Mouse (Mus musculus) fat pad, adult 2 months (tissue): ENCODE data around the gene Ostm1.

Experiments used
- DNase-seq: peaks from one replicate; pipeline ENCODE4 v3.0.0-alpha.2; 2011; ENCODE audit warnings: low read depth, low spot score; ENCODE audit errors: extremely low read depth

The Ostm1 gene

DNA sequence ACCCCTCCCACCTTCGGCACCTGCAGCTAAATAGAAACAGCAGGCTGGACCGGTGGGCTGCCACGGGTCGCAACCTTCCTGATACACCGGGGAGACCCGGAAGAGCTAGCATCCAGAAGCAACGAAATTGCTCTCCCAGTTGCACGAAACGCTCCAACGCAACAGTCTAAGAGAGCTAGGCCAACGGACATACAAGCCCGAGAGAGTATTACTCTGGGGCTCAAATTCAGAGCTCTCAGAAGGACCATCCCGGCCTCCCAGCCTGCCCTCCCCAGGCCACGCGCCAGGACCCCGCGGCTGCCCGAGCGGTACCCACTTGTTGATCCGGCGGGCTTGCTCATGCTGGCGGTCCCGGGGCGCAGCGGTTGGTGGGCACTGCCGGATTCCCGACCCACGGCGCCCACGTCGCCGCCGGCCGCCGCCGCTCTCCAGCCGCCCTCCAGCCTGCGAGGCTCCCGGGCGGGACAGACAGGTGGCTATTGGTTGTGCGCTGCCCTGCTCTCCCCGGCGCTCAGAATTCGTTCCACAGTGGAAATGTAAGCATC, 984 bp upstream of the Ostm1 start:
- DNase-seq = no peak

DNA sequence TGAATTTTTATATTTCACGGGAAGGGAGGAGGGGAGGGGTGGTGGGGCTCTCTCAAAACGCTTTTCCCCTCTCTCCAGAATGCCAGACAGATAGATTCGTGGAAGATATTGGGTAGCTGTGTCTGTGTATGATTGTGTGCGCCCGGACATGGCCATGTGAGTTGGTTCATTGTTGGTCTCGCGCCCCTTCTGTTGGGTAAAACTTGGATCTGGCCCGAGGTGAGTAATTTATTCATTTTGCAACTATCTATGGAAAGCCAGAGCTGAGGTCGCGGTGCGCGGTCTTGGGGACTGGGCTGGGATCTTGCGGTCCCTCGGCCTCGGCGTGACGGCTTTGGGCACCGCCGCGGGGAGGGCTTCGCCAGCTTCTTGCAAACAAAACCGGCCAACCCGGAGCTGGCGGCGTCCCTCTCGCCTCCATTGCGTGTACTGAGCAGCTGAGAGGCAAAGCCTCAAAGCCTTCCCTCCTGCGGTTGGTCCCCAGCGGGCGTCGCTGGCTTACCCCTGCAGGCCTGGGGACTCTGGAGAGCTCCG, 347 bp downstream of the Ostm1 start:
- no peak for DNase-seq

DNA sequence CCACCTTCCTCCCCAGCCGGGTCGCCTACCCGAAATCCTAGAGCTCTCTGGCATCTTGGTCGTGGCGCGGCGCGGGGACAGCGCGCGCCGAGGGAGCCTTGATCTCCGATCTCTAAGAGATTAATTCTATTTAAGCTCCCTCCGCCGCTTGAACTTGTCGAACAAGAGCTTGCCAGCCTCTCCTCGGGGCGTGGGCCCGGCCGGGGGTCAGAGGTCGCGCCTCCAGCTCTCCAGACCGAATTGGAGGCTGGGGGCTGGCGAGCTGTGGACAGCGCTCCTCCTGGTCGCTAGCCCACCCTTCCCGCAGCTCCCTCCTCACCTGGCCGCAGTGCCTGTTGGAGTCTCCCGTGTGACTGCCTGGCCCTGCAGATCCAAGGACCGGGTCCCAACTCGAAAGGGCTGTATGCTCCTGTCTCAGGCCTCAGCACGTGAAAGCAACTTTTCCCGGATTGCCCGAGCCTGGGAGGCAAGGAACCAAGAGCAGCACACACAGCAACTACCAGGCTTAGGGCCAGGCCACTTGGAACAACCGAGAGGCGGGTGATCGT, 888 bp downstream of the Ostm1 start:
- DNase-seq = no peak

DNA sequence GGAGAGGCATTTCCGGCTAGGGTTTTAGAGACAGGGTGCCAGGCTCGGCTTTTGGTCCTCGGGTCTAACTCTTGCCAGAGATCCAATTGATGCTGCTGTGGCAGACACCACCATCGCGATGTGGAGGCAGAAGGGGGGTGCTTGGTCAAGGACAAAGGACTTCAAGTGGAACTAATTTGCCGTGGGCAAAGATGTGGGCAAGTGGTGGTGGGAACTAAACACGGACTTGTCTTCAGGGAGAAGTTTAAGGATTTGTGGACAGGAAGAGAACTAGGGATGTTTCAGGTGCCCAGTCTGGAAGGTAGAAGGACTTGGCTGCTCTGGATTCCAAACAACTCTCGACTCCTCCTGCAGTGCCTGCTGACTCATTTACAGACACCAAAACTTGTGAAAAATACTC, 1.5 kb downstream of the Ostm1 start:
- DNase-seq = no peak

DNA sequence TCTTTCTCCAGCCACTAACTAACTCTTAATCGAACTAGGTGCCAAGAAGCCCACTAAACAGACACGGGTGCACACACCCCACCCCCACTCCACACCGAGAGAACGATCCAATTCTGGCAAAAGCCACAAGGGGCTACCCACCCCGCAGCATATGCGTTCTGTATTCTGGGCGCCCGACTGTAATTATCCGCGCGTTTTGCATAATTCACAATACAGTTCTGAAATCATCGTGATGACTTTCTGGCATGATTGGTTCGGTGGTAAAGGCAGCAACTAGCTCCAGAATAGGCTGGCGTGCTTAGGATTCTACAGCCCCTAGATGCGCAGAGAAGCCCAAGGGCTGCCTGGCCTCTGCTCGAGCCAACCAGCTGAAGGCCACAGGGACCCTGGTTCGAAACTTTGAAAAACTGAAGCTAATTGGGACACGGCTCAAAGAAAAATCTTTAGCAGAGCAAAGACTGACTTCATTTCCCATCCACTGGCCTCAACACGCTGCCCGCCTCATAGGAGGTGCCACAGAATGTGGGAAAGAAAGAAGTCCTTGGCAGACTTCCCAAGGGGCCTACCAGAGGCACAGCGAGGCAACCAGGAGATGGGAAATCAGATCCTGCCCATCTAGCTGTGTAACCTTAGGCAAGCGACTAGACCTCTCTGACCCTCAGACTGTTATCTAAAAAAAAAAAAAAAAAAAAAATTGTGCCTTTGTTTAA, 2.1 kb downstream of the Ostm1 start:
- DNase-seq = no peak

DNA sequence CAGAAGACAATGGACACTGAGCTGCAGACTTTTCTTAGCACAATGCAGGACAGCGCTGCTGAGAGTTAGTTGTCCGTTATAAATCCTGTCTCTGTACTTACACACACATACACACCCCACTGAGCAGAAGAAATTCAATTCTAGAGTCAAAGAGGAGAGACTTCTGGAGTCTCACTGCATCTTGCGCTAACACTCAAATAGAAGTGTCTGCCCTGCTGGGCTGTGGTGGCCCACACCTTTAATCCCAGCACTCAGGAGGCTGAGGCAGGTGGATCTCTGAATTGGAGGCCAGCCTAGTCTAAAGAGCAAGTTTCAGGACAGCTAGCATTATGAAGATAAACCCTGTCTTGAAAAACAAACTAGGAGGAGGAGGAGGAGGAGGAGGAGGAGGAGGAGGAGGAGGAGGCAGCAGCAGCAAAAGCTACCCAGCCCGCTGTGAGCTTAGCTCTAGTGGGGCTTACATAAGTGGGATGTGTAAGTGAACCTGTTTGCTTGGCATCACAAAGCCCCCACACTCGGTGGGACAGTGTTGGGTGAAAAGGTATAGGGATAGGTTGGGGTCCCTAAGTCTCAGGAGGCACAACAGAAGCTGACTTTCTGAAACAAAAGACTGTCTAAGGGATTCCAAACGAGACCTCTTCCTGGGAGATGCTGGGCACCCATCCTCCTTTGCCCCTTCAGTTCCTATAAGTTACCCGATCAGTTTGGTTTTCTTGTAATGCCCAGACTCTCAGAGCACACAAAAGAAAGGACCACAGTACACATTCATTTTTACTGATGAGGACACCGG, 4.5 kb downstream of the Ostm1 start:
- DNase-seq = no peak

DNA sequence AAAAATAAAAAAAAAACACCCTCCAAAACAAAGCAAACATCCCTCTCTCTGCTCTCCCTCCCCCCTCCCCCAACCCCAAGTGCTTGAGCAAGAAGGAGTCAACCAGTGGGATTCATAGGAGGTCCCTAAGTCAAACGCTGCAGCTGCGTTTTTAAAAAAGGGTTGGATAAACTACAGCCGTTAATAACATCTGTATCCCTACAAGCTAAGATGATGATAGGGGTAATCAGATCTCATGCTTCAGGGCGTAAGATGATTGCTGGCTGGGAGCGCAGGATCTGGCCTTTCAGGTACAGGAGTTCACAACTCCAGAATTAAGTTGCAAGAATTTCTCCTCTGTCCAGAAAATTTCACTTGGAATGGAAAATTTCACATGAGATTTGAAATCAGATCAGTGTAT, 5.9 kb downstream of the Ostm1 start:
- DNase-seq = no peak

DNA sequence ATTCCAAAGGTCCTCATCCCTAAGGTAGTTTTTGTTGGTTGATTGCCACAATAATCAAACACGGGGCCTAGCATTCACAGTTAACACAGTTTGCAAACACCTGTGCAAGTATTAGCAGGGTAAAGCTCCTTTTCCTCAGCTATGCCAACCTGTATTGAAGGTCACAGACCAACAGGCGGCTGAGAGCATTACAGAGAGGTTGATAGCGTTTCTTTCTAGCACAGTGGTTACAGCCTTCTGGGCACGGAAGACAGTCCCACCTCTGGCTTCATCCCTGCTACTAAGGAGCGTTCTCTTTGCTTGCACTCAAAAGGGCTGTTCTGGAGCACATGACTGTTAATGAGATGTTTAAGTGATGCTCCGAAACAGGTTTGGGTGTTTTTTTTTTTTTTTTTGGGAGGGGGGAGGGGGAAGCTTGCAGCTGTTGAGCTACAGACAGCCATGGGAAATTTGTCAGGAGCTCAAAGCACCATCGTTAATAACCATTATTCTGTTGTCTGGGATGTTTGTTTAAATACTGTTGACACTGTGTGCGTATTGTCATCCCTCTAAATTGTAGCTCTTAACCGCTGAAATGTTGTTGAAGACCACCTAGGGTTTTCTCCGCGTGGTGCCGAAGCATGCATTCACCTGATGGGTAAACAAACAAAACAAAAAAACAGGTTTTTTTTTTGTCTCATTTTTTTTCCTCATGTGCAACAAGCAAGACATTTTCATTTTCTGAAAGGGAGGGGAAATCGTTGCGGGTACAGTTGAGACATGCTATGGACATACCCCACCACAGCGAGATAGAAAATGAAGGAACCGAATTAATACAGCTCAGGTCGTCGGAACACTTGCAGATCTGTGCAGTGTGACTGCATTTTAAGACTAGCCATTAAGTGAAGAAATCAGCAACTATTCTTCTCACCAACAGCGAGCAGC, 6.9 kb downstream of the Ostm1 start:
- DNase-seq = no peak

DNA sequence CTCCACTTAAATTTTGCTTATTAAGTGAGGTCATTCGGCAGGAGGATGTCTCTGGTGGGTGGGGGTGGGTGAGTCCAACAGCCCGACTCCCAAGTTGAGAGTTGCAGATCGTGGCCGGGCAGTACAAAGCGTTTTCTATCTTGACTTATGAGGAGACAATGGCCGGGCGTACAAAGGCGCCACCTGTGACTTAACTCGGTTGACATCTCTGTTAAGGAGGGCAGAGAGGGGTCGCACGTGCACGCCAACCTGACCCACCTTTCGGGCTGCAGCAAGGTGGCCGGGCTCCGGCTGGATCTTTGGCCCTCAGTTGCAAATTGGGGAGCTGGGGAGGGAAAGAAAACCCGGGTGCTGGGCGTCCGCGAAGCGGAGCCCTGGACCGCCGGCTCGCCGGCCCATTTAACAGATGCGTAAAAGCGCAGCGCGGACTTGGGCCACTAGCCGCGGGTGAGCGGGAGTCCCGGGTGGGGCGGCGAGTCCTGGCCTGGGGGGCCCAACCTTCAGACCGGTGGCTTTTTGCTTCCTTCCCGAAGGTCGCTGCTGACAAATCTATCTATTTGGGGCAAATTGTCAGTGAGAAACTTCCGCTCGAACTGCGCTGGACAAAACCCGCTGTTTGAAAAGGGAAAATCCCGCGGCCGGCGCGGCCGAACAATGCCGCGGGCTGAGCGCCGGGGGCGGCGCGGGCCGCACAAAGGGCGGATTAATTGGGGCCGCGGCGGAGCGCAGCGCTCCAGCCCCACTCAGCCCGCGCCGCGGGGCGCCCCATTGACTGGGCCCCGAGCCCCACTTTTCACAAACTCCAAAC, 7.8 kb downstream of the Ostm1 start:
- no peak for DNase-seq

DNA sequence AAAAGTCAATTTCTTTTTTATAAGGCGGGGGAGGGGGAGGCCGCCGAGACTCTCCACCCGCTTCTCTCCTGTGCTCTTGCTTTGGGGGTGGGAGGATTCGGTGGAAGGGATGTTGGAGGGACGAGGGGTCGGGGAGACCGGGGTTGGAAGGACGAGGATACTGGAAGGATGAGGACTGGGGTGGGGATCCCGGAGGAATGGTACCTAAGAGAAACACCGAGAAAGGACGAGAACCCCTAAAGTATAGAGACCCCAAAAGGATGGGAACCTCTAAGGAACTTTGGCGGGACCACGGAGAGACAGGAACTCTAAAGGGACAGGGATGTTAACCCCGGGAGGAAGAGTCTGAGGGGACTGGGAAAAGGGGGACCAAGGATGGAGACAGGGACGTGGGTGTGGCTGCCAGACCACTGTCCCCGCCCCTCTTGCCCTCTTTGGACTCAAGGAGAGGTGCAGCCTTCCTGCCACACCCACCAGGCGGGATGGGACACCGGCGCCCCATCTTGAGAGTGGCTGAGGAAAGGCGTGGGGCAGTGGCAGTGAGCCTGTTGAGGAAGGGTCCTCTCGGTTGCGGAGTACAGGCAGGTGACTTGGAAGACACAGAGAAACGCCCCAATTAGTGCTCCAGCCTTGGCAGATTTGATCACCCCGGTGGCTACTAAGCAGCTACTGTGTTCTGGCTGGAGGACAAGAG, 8.5 kb downstream of the Ostm1 start:
- DNase-seq = no peak

DNA sequence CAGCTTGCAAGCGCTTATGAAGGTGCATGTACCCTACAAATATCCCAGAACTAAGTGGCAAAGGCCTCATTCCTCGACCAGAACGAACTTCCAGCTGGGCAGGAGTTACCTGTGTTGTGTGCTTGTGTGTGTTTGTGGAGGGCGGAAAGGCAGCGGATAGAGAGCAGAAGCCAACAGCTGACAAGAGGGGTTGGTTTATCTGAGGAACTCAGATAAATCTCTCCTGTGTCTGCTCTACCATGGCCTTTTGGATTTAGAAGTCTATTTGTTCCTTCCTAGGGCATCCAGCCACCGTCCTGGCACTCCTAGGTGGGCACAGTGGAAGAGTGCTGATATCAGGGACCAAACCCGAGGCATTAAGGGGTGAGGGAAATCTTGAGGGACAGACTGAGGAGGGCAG, 9.6 kb downstream of the Ostm1 start:
- DNase-seq = no peak

DNA sequence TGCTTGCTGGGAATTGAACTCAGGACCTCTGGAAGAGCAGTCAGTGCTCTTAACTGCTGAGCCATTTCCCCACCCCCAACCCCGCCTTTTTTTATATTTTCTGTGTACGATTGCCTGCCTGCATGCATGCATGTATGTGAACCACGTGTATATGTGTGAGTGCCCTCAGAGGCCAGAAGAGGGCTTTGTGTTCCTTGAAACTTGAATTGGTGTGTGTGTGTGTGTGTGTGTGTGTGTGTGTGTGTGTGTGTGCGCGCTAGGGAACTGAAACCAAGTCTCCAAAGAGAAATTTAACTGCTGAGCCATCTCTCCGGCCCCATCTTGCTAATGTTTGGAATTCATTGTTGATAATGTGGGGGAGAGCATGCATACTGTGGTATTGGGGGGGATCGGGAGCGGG, 15.0 kb downstream of the Ostm1 start:
- no peak for DNase-seq

DNA sequence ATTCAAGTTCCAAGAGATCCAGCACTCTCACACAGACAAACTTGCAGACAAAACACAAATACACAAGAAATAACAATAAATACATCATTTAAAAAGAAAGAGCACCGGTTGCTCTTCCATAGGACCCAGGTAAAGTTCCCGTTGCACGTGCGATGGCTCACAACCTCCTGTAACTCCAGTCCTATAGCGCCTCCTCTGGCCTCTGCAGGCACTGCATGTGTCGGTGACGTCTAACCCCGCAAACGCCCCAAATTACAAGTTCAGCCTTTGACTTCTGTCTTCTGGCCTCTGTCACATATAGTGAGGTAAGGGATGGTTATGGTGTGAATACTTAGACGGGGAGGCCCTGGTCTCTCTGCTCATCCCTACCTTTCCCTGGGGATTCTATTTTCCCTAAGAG, 17.9 kb downstream of the Ostm1 start:
- DNase-seq = no peak

DNA sequence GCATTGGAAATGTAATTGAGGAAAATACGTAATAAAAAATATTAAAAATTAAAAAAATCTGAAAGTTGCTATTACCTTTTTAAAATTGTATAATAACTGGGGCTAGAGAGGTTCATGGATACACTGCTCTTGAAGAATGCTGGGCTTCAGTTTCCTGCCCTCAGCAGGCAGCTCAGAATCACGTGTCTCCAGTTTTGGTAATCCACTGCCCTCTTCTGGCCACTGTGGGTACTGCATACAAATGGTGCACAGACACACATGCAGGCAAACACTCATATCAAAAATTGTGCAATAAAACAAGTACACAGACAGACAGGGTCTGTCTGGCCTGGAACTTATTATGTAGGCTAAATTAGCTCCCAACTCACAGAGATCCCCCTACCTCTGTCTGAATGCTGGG, 21.3 kb downstream of the Ostm1 start:
- no peak for DNase-seq

DNA sequence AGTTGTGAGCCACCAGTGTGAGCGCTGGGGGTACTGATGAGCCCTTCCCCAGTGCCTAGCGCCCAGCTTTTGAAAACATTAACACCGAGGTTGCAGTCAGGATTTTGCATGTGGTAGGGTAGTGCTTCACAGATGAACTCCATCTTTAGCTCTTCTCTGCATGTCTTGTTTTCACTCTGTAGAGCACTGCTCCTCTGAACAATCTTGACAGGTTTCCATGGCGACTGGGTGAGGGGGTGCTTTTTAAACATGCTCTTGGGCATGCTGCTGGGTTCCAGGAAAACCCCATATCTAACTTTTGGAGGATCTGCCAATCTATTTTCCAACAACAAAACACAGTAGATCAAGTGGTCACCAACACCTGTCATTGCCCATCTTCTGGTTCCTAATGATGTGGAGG, 23.1 kb downstream of the Ostm1 start:
- no peak for DNase-seq

DNA sequence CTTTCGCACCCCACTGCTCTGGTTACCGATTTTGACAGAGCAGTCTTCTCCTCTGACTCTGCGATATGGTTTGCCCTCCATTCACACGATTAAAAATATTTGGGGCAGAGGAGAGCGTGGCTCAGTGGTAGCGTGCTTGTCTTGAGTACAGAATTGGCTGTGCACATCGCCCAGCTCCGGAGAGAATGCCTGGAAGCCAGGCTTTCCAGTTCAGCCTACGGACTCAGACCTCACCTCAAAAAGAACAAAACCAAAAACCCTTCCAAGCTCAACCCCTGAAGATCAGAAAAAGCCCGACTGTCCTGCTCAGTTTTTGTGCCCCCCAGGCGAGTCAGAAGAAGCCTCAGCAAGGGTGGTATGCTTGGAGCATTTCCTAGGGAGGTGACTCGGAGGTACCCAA, 29.5 kb downstream of the Ostm1 start:
- DNase-seq = no peak

DNA sequence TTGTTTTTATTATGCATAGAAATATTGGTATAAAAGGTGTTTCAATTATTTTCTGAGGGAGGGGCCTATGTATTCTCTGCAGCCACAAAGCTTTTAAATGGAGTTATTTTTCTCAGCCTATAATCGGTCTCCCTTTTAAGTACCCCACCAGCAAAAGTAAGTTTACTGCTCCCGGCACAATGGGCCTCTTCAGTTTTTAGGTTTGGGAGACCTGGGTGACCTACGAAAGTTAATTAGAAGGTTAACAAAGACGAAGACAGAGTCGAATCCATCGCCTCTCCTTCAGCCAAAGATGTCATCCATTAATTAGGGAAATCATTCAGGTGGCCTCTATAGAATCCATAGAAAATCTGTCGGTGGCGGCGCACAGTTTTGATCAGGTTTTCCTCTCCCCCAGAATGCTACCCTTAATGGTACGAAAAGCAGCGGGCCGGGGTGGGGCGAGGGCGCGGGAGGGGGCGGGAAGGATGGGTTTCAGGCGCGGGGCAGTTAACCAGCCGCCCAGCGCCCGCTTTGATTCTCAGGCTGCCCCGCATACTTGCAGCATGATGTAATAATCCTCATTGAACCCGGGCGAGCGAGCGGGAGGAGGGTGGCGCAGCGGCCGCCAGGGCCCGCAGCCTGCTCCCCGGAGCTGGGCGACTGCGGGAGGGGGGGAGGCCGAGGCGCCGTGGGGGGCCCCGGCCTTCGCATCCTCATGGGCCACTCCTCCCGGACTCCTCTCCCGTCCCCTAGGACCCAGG, 30.2 kb downstream of the Ostm1 start:
- no peak for DNase-seq

DNA sequence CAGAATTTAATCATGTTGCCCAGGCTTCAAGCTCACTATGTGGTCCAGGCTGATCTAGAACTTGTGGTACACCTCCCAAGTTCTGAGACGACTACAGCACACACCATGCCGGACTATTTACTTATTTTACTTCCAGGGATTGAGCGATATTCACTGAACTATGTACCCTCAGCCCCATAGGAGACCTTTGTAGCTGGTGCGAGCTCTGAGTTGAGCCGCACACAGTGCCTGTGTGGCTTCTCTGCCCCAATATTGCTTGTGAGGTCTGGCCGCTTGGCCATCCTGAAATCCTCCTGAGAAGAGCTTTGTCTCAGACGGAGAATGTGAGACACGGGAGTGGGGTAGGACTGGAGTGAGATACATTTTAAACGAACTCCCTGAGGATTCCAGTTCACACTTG, 31.1 kb downstream of the Ostm1 start:
- no peak for DNase-seq

DNA sequence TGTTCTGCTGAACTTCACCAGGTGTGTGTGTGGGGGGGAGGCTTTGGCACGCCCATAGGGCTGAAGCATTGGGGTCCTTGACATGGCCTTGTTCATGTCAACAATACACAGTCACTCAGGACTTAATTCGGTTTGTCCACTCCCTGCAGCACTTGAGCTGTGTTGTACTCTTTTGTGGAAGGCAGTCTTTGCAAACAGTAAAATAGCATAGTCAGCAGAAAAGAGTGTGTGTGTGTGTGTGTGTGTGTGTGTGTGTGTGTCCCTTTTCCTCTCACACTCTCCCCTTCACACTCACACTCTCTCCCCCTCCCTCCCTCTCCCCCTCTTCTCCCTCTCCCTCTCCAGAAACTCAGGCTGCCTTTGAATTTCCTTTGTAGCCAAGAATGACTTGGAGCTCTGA, 34.7 kb downstream of the Ostm1 start:
- DNase-seq = no peak
